Mouse (Mus musculus) frontal cortex, adult (tissue): ENCODE measurements at regions not wholly inside any gene's neighbourhood (a gene's known extent, or its start where the extent isn't known, plus 50 kb on each side); places are given as distances from the start of the nearest gene placed in this dataset.
"Not testable (repeated sequence)": the region's sequence is repeated elsewhere in the genome, so short reads cannot be mapped to it uniquely, and the experiment has no call there.

Experiments
- ATAC-seq: cut with Nextera tagmentation; 2 replicates; pipeline ENCODE4 v1.9.2; 2017; ENCODE audit warnings: mild to moderate bottlenecking, moderate library complexity, mixed read lengths; ENCODE audit not compliant: low TSS enrichment

GRCm38 (mm10) chr17:82367876-82368275 lies 629.7 kb upstream of the Slc8a1 start:
- ATAC-seq: no peak; the same call in 1 of the 2 replicates

- peak; percentile 84 for ATAC-seq
Observed at GRCm38 (mm10) chr17:82366001-82366400, 627.8 kb upstream of the Slc8a1 start.

GRCm38 (mm10) chr17:82348636-82349035 lies 610.5 kb upstream of the Slc8a1 start:
- ATAC-seq: no peak

GRCm38 (mm10) chr17:82331429-82331828 lies 593.3 kb upstream of the Slc8a1 start:
- ATAC-seq: no peak

- no peak for ATAC-seq
Observed at GRCm38 (mm10) chr17:82312191-82312590, 574.0 kb upstream of the Slc8a1 start.

- ATAC-seq: no peak; the same call in 1 of the 2 replicates
Observed at GRCm38 (mm10) chr17:82306347-82306746, 568.2 kb upstream of the Slc8a1 start.

GRCm38 (mm10) chr17:82277728-82278127 lies 539.6 kb upstream of the Slc8a1 start:
- ATAC-seq: no peak

- ATAC-seq: no peak
Observed at GRCm38 (mm10) chr17:82273946-82274345, 535.8 kb upstream of the Slc8a1 start.

- no peak for ATAC-seq
Observed at GRCm38 (mm10) chr17:82272845-82273244, 534.7 kb upstream of the Slc8a1 start.

GRCm38 (mm10) chr17:82266842-82267241 lies 528.7 kb upstream of the Slc8a1 start:
- ATAC-seq: not testable (repeated sequence)

- ATAC-seq: no peak
Observed at GRCm38 (mm10) chr17:82252362-82252761, 514.2 kb upstream of the Slc8a1 start.

- peak; percentile 52 for ATAC-seq
Observed at GRCm38 (mm10) chr17:82251841-82252240, 513.7 kb upstream of the Slc8a1 start.

- no peak for ATAC-seq
Observed at GRCm38 (mm10) chr17:82238361-82238760, 500.2 kb upstream of the Slc8a1 start.

- no peak for ATAC-seq
Observed at GRCm38 (mm10) chr17:82237456-82237855, 499.3 kb upstream of the Slc8a1 start.

GRCm38 (mm10) chr17:82215728-82216623 lies 477.8 kb upstream of the Slc8a1 start:
- no peak for ATAC-seq

GRCm38 (mm10) chr17:82199981-82200380 lies 461.8 kb upstream of the Slc8a1 start:
- ATAC-seq: no peak

- no peak for ATAC-seq
Observed at GRCm38 (mm10) chr17:82199031-82199642, 461.0 kb upstream of the Slc8a1 start.

- ATAC-seq: no peak
Observed at GRCm38 (mm10) chr17:82184261-82184660, 446.1 kb upstream of the Slc8a1 start.

GRCm38 (mm10) chr17:82171216-82171615 lies 433.0 kb upstream of the Slc8a1 start:
- ATAC-seq: no peak

- no peak for ATAC-seq
Observed at GRCm38 (mm10) chr17:82153446-82153845, 415.3 kb upstream of the Slc8a1 start.

- no peak for ATAC-seq
Observed at GRCm38 (mm10) chr17:82134843-82135242, 396.7 kb upstream of the Slc8a1 start.

- no peak for ATAC-seq
Observed at GRCm38 (mm10) chr17:82132941-82133340, 394.8 kb upstream of the Slc8a1 start.

- no peak for ATAC-seq
Observed at GRCm38 (mm10) chr17:82087141-82087540, 349.0 kb upstream of the Slc8a1 start.
